Mouse (Mus musculus) right cerebral cortex, postnatal 25 days (tissue): ENCODE measurements at regions not wholly inside any gene's neighbourhood (a gene's known extent, or its start where the extent isn't known, plus 50 kb on each side); places are given as distances from the start of the nearest gene placed in this dataset.
A peak's percentile ranks its signal among the peaks of the same experiment; 100 is the strongest.

Experiments used
- DNase-seq: peaks from one replicate; pipeline ENCODE4 v3.0.0; 2022

DNA sequence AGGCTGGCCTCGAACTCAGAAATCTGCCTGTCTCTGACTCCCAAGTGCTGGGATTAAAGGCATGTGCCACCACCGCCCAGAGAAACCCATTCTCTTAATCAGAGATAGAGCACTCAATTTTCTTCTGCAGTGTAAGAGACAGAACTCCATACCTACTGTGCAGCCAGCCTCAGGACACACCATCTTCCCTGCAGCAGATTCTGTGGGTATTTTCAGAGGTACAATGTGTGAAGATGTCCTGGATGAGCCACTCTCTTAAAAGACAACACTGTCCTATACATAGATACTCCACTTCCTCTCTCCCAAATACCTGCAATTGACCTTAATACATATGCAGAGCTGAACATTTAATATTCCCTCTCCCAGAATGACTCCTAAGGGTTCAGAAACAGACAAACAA lies 111.5 kb downstream of the Nr1d2 start:
- DNase-seq, result no peak

DNA sequence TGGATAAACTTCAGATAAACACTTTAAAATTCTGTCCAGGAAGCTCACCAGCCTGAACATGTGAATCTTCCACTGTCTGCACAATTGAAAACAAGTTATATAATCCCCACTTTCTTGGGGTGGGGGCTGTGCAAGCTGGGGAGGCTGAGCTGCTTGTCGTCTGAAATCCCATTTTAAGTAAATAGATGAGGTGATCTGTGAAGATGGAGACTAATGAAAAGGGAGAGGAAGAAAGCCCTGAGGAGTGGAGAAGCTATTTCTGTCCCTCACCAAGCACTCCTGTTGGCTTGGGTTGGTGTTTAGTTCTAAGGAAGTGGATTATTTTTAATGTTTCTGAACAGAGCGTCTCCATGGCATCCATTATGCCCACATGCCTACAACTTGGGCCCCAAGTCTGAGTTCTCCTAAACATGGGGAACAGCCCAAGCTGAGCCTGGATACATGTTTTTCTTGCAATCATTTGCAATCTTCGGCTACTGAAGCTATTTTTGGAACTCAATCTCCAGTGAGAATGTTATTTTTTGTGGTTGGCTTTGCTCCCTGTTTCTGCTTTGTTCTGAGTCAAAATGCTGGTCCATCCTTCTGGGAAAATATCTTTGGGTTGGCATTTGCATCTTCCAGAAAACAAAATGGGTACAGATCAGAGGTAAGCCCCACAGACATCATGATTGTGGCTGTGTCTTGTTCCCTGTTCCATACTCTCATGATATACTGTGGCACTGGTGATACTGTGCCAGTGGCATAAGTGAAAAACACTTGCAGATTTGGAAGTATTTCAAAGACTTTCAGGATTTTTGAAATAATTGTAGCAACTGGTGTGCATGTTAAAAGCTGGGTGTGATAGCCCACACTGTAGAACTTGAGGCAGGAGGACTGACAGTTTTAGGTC lies 131.8 kb downstream of the Nr1d2 start:
- peak; percentile 71 for DNase-seq

DNA sequence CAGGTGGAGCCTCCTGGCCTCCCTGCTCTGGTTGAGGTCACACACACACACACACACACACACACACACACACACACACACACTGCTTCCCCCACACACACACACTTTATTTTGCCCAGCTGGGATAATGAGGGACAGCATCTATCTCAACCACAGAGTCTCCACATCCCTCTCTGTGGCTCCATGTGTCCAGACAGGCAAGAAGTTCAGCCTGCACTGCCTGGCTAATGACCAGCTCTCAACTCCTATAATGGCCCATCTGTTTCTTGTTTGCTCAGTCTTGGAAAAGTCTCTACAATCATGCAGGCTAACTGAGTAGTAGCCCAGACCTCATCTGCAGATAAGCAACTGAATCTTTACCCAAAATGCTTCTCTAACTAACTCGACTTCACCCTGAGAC lies 133.3 kb downstream of the Nr1d2 start:
- DNase-seq, result no peak

DNA sequence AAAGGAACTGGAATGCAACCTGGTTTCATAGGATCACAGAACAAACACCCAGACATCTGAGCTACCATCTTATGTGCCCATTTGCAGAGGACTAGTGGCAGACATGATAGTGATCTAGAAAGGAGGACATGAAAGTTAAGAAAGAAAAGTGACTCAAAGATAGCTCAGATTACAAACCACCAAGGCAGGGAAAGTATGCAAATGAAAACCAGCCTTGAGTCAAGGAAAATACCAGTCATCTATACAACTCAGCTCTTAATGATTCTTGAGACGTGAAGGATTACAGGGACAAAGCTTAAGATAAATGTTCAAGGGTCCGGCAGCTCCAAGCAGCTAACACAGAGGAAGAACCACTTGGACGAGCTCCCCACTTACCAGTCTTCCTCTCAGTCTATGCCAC lies 138.7 kb downstream of the Nr1d2 start:
- DNase-seq, result no peak
